Mouse (Mus musculus): ENCODE data around the gene Hoxc8.

DNA sequence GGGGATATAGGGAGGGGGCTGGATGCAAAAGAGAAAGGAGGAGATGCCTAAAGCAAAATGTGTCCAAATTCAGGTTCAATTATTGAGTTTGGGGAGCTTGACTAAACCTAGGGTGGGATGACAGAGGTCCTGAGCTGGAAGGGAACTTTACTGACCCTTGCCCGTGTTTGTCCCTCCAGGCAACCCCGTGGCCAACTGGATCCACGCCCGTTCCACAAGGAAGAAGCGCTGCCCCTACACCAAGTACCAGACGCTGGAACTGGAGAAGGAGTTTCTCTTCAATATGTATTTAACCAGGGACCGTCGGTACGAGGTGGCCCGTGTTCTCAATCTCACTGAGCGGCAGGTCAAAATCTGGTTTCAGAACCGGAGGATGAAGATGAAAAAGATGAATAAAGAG, 6.7 kb upstream of the Hoxc8 start:
- TF ChIP-seq MAFK (IDR thresholded peaks at IDR 0.05; ENCODE audit: insufficient read depth, low read depth, low read length) (no peak), ZC3H11A (IDR thresholded peaks at IDR 0.05; ENCODE audit: borderline replicate concordance, low read depth, low read length) (no peak)
